Mouse (Mus musculus) fat pad, adult 2 months (tissue): ENCODE measurements around the gene Vmn1r155.
"Not testable (repeated sequence)": the region's sequence is repeated elsewhere in the genome, so short reads cannot be mapped to it uniquely, and the experiment has no call there.

Source experiments
- DNase-seq: peaks from one replicate; pipeline ENCODE4 v3.0.0-alpha.2; 2011; ENCODE audit warnings: low read depth, low spot score; ENCODE audit errors: extremely low read depth

Vmn1r155 gene

DNA sequence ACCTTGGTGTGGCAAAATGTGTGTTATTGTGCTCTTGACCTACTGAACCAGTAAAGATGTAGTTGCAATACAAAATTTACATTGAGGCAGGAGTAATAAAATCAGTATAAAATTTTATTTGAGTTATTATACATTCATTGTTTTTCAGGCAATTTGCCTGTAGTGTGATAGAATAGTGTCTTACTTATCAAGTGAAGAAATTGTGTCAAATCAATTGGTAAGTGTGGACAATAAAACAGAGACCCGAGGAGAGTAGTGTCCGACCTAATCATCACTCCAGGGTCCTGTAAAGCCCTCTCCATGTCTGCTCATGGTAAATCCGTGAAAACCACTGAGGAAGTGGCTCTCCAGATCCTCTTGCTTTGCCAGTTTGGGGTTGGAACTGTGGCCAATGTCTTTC, at the start of gene Vmn1r155:
Gene Vmn1r155, plus strand, starts transcription at position 301 of the 400 bp plus-strand sequence.
- not testable (repeated sequence) for DNase-seq

DNA sequence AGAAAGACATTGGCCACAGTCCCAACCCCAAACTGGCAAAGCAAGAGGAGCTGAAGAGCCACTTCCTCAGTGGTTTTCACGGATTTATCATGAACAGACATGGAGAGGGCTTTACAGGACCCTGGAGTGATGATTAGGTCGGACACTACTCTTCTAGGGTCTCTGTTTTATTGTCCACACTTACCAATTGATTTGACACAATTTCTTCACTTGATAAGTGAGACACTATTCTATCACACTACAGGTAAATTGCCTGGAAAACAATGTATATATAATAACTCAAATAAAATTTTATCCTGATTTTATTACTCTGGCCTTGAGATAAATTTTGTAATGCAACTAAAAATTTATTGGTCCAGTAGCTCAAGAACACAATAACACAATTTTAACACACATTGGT, 34.4 kb downstream of the Vmn1r155 start, which contains the start of gene Gm8693:
Gene Gm8693, minus strand, starts transcription at position 101 of the 400 bp plus-strand sequence.
- DNase-seq = not testable (repeated sequence)
